Comparison of ENCODE assay signal across 9 mouse cellular contexts in genomic region chr8:4205246-4206123, GRCm38 (mm10). TPM values are rescaled to one million over a fixed set of nuclear protein-coding genes. Genes with fewer than 3 reads are reported as not detected.
DNase-seq lines count a peak whose midpoint lies in the region; ATAC-seq lines count a peak whose summit lies in the region.
"Had no signal": no experiment of that assay in that cellular context is flagged by ENCODE, and none has a peak within 500 bp of the region (broad histone marks: within the 10 kb centered on the region; RNA-seq: fewer than 3 reads in every experiment).

No protein-coding gene starts in this region.

- ATAC-seq in forebrain, embryonic 16.5 days, result no peak
- ATAC-seq in lung, embryonic 16.5 days (ENCODE audit: low read depth), result peak; percentile 46
- ATAC-seq in stomach, embryonic 14.5 days (ENCODE audit: insufficient number of reproducible peaks, insufficient read depth, low FRiP score, low read depth), result no peak

- no peak overlapping the region for H3K27ac ChIP-seq in forebrain, embryonic 10.5 days
- no peak overlapping the region for H3K27ac ChIP-seq in forebrain, embryonic 16.5 days (ENCODE audit: low read length)
- H3K27ac ChIP-seq in lung, embryonic 16.5 days (ENCODE audit: low read length), result no peak overlapping the region
- H3K27ac ChIP-seq in limb, embryonic 10.5 days, result no peak overlapping the region
- no peak overlapping the region for H3K27ac ChIP-seq in stomach, embryonic 14.5 days (ENCODE audit: low read length)

- peaks cover 17% of the 10 kb centered on the region for H3K36me3 ChIP-seq in forebrain, embryonic 10.5 days (replicated peaks)
- H3K36me3 ChIP-seq in forebrain, embryonic 16.5 days (ENCODE audit: control insufficient read depth, insufficient read depth), result peaks cover 24% of the 10 kb centered on the region
- peaks cover 6% of the 10 kb centered on the region for H3K36me3 ChIP-seq in lung, embryonic 16.5 days (ENCODE audit: control insufficient read depth, insufficient read depth, low read length)
- no peaks in the 10 kb centered on the region for H3K36me3 ChIP-seq in limb, embryonic 10.5 days
- no peaks in the 10 kb centered on the region; the same call in 1 of the 2 replicates for H3K36me3 ChIP-seq in stomach, embryonic 14.5 days (ENCODE audit: control insufficient read depth, insufficient read depth, low read length)

- H3K4me1 ChIP-seq in forebrain, embryonic 10.5 days, result peaks cover 21% of the 10 kb centered on the region
- peaks cover 15% of the 10 kb centered on the region for H3K4me1 ChIP-seq in forebrain, embryonic 16.5 days (replicated peaks; ENCODE audit: control insufficient read depth, insufficient read depth, low read length)
- H3K4me1 ChIP-seq in lung, embryonic 16.5 days (replicated peaks; ENCODE audit: control insufficient read depth, insufficient read depth, low read length), result no peaks in the 10 kb centered on the region; the same call in 1 of the 2 replicates
- H3K4me1 ChIP-seq in limb, embryonic 10.5 days, result peaks cover 19% of the 10 kb centered on the region
- H3K4me1 ChIP-seq in stomach, embryonic 14.5 days (ENCODE audit: control insufficient read depth, insufficient read depth, low read length), result peaks cover 3% of the 10 kb centered on the region; the same call in 1 of the 2 replicates

- WGBS in forebrain, embryonic 10.5 days, result 8% methylated on average over 38 of the region's 38 CpGs
- 24% methylated on average over 38 of the region's 38 CpGs for WGBS in forebrain, embryonic 16.5 days
- WGBS in lung, embryonic 16.5 days, result 29% methylated on average over 38 of the region's 38 CpGs
- 8% methylated on average over 38 of the region's 38 CpGs for WGBS in limb, embryonic 10.5 days
- WGBS in stomach, embryonic 14.5 days, result 30% methylated on average over 38 of the region's 38 CpGs

- no peak overlapping the region for H3K9ac ChIP-seq in forebrain, embryonic 16.5 days (replicated peaks; ENCODE audit: low read depth, low read length)
- H3K9ac ChIP-seq in lung, embryonic 16.5 days (ENCODE audit: low read length), result no peak overlapping the region
- H3K9ac ChIP-seq in stomach, embryonic 14.5 days (replicated peaks; ENCODE audit: low read depth, low read length), result no peak overlapping the region

- peaks cover 66% of the 10 kb centered on the region for H3K27me3 ChIP-seq in forebrain, embryonic 10.5 days (ENCODE audit: poor library complexity, severe bottlenecking)
- peaks cover 4% of the 10 kb centered on the region; the same call in 1 of the 2 replicates for H3K27me3 ChIP-seq in forebrain, embryonic 16.5 days (replicated peaks; ENCODE audit: control insufficient read depth, insufficient read depth, low read length)
- peaks cover 8% of the 10 kb centered on the region; the same call in 1 of the 2 replicates for H3K27me3 ChIP-seq in lung, embryonic 16.5 days (ENCODE audit: control insufficient read depth, insufficient read depth, low read depth, low read length)
- peaks cover 87% of the 10 kb centered on the region for H3K27me3 ChIP-seq in limb, embryonic 10.5 days (ENCODE audit: low read depth, poor library complexity, severe bottlenecking)
- H3K27me3 ChIP-seq in stomach, embryonic 14.5 days (ENCODE audit: control insufficient read depth, insufficient read depth, low read length), result peaks cover 7% of the 10 kb centered on the region; the same call in 1 of the 2 replicates

- H3K4me2 ChIP-seq in forebrain, embryonic 16.5 days (ENCODE audit: low read length), result no peak overlapping the region
- H3K4me2 ChIP-seq in lung, embryonic 16.5 days (ENCODE audit: low read depth, low read length), result peak overlapping the region; percentile 13
- H3K4me2 ChIP-seq in stomach, embryonic 14.5 days (replicated peaks; ENCODE audit: low read depth, low read length), result peak overlapping the region; percentile 23; the same call in 1 of the 2 replicates

- H3K4me3 ChIP-seq in forebrain, embryonic 10.5 days, result peak overlapping the region; percentile 36
- no peak overlapping the region for H3K4me3 ChIP-seq in forebrain, embryonic 16.5 days (replicated peaks; ENCODE audit: low read length)
- H3K4me3 ChIP-seq in lung, embryonic 16.5 days (ENCODE audit: low read length), result no peak overlapping the region
- peak overlapping the region; percentile 41 for H3K4me3 ChIP-seq in limb, embryonic 10.5 days
- no peak overlapping the region for H3K4me3 ChIP-seq in stomach, embryonic 14.5 days (ENCODE audit: low read depth, low read length)

- DNase-seq in forebrain, embryonic 10.5 days (ENCODE audit: extremely low spot score, low spot score), result no peak
- DNase-seq in lung, postnatal 10 days, result no peak
- peak; percentile 55 for DNase-seq in limb, embryonic 10.5 days (ENCODE audit: low spot score)
- DNase-seq in urinary bladder, postnatal 25 days (ENCODE audit: low spot score), result no peak
- DNase-seq in adrenal gland, postnatal 36 days, result no peak

- peaks cover 6% of the 10 kb centered on the region; the same call in 1 of the 2 replicates for H3K9me3 ChIP-seq in forebrain, embryonic 10.5 days
- 0 out of 2 replicates have a peak, but pooled peaks cover 3% of the 10 kb centered on the region for H3K9me3 ChIP-seq in forebrain, embryonic 16.5 days (ENCODE audit: control insufficient read depth, low read length)
- H3K9me3 ChIP-seq in lung, embryonic 16.5 days (ENCODE audit: control insufficient read depth, low read length), result no peaks in the 10 kb centered on the region; the same call in 1 of the 2 replicates
- H3K9me3 ChIP-seq in limb, embryonic 10.5 days (replicated peaks), result no peaks in the 10 kb centered on the region
- H3K9me3 ChIP-seq in stomach, embryonic 14.5 days (ENCODE audit: control insufficient read depth, low read depth, low read length), result no peaks in the 10 kb centered on the region

RNA-seq across cellular contexts. Expression of gene Prr36, which starts 11.8 kb away (rescaled TPM):
- polyA plus RNA-seq in forebrain, embryonic 10.5 days (2016; fragmentation: Nextera tagmentation; extraction: Ambion mirVana), result 14.8 and 18.3 TPM in 2 replicates
- polyA plus RNA-seq in forebrain, embryonic 16.5 days (2015; fragmentation: Nextera tagmentation; extraction: Ambion mirVana), result 47.7 and 49.0 TPM in 2 replicates
- polyA plus RNA-seq in lung, embryonic 16.5 days (2015; fragmentation: Nextera tagmentation; extraction: Ambion mirVana), result 4.4 and 4.5 TPM in 2 replicates
- 1.5 and 2.2 TPM in 2 replicates for polyA plus RNA-seq in limb, embryonic 10.5 days (2016; fragmentation: Nextera tagmentation; extraction: Ambion mirVana)
- 6.3 and 8.9 TPM in 2 replicates for polyA plus RNA-seq in stomach, embryonic 14.5 days (2014; fragmentation: Nextera tagmentation; extraction: Ambion mirVana)
- 1 to 10 TPM; 3.7 to 4.0 TPM for total RNA-seq in adrenal gland, postnatal 36 days (2021)
- total RNA-seq: megakaryocyte-erythroid progenitor cell, adult 5-6 weeks had no signal

RNA-seq across cellular contexts. Expression of gene Lrrc8e, which starts 21.1 kb away (rescaled TPM):
- 0.12 and 0.22 TPM in 2 replicates for polyA plus RNA-seq in forebrain, embryonic 10.5 days (2016; fragmentation: Nextera tagmentation; extraction: Ambion mirVana)
- 0.05 TPM in 1 of 2 replicates, not detected in the other for polyA plus RNA-seq in forebrain, embryonic 16.5 days (2015; fragmentation: Nextera tagmentation; extraction: Ambion mirVana)
- polyA plus RNA-seq in lung, embryonic 16.5 days (2015; fragmentation: Nextera tagmentation; extraction: Ambion mirVana), result 6.0 and 6.7 TPM in 2 replicates
- polyA plus RNA-seq in limb, embryonic 10.5 days (2016; fragmentation: Nextera tagmentation; extraction: Ambion mirVana), result 0.11 and 0.20 TPM in 2 replicates
- 3.5 and 3.6 TPM in 2 replicates for polyA plus RNA-seq in stomach, embryonic 14.5 days (2014; fragmentation: Nextera tagmentation; extraction: Ambion mirVana)
- 10 to 100 TPM; 21.4 to 24.1 TPM for total RNA-seq in adrenal gland, postnatal 36 days (2021)
- total RNA-seq: megakaryocyte-erythroid progenitor cell, adult 5-6 weeks had no signal

RNA-seq across cellular contexts. Expression of gene Map2k7, which starts 33.1 kb away (rescaled TPM):
- polyA plus RNA-seq in forebrain, embryonic 10.5 days (2016; fragmentation: Nextera tagmentation; extraction: Ambion mirVana), result 29.9 and 31.4 TPM in 2 replicates
- 24.3 and 28.9 TPM in 2 replicates for polyA plus RNA-seq in forebrain, embryonic 16.5 days (2015; fragmentation: Nextera tagmentation; extraction: Ambion mirVana)
- 26.8 and 29.1 TPM in 2 replicates for polyA plus RNA-seq in lung, embryonic 16.5 days (2015; fragmentation: Nextera tagmentation; extraction: Ambion mirVana)
- 32.8 and 34.2 TPM in 2 replicates for polyA plus RNA-seq in limb, embryonic 10.5 days (2016; fragmentation: Nextera tagmentation; extraction: Ambion mirVana)
- polyA plus RNA-seq in stomach, embryonic 14.5 days (2014; fragmentation: Nextera tagmentation; extraction: Ambion mirVana), result 22.0 and 26.0 TPM in 2 replicates
- total RNA-seq in adrenal gland, postnatal 36 days (2021), result 10 to 100 TPM; 89.3 to 95.0 TPM

RNA-seq across cellular contexts. Expression of gene Gm49320, which starts 33.2 kb away (rescaled TPM):
- polyA plus RNA-seq in forebrain, embryonic 10.5 days (2016; fragmentation: Nextera tagmentation; extraction: Ambion mirVana), result 0.70 and 0.81 TPM in 2 replicates
- polyA plus RNA-seq in forebrain, embryonic 16.5 days (2015; fragmentation: Nextera tagmentation; extraction: Ambion mirVana), result 0.98 and 1.3 TPM in 2 replicates
- 1.1 and 1.6 TPM in 2 replicates for polyA plus RNA-seq in lung, embryonic 16.5 days (2015; fragmentation: Nextera tagmentation; extraction: Ambion mirVana)
- polyA plus RNA-seq in limb, embryonic 10.5 days (2016; fragmentation: Nextera tagmentation; extraction: Ambion mirVana), result 0.85 and 1.6 TPM in 2 replicates
- 2.4 and 2.7 TPM in 2 replicates for polyA plus RNA-seq in stomach, embryonic 14.5 days (2014; fragmentation: Nextera tagmentation; extraction: Ambion mirVana)
- total RNA-seq in adrenal gland, postnatal 36 days (2021), result 1 to 10 TPM in 1 of 2 experiments, not detected in 1; 1.7 TPM

RNA-seq across cellular contexts. Expression of gene Evi5l, which starts 39.1 kb away (rescaled TPM):
- polyA plus RNA-seq in forebrain, embryonic 10.5 days (2016; fragmentation: Nextera tagmentation; extraction: Ambion mirVana), result 17.8 and 21.9 TPM in 2 replicates
- polyA plus RNA-seq in forebrain, embryonic 16.5 days (2015; fragmentation: Nextera tagmentation; extraction: Ambion mirVana), result 97.4 and 117 TPM in 2 replicates
- 24.1 and 24.5 TPM in 2 replicates for polyA plus RNA-seq in lung, embryonic 16.5 days (2015; fragmentation: Nextera tagmentation; extraction: Ambion mirVana)
- 14.4 and 25.5 TPM in 2 replicates for polyA plus RNA-seq in limb, embryonic 10.5 days (2016; fragmentation: Nextera tagmentation; extraction: Ambion mirVana)
- 20.2 and 20.8 TPM in 2 replicates for polyA plus RNA-seq in stomach, embryonic 14.5 days (2014; fragmentation: Nextera tagmentation; extraction: Ambion mirVana)
- total RNA-seq in adrenal gland, postnatal 36 days (2021), result 10 to 100 TPM; 29.4 to 38.5 TPM

Comparison
In these comparisons a context has a peak if more than half of its experiments do, and no peak if none do; other contexts are left out.
1. H3K4me3 ChIP-seq: peak in forebrain, embryonic 10.5 days (single experiment) and limb, embryonic 10.5 days (single experiment); none in forebrain, embryonic 16.5 days (single experiment), lung, embryonic 16.5 days (single experiment) and stomach, embryonic 14.5 days (single experiment).